Mouse (Mus musculus) limb, embryonic 11.5 days (tissue): ENCODE results near the gene Ift27. TPM values are rescaled to one million over a fixed set of nuclear protein-coding genes. Genes with fewer than 3 reads are reported as not detected.

Source experiments
- ATAC-seq: fragments of 200-750 bp; cut with Nextera tagmentation; 2 replicates; pipeline ENCODE4 v1.8.0; 2017; ENCODE audit warnings: low read depth; ENCODE audit not compliant: insufficient number of reproducible peaks, low FRiP score, low TSS enrichment
- DNase-seq: peaks from one replicate; pipeline ENCODE4 v3.0.0-alpha.2; 2015; ENCODE audit warnings: low spot score
- H3K27ac ChIP-seq: fragments of 300-500 bp; sonication (generic); replicated peaks from 2 replicates; pipeline ENCODE4 v1.5.1; 2014; ENCODE audit warnings: low read depth, mild to moderate bottlenecking, low read length
- H3K27me3 ChIP-seq: fragments of 300-500 bp; sonication (generic); 2 replicates; pipeline ENCODE4 v1.6.1; 2014; ENCODE audit warnings: mild to moderate bottlenecking, low read length, mixed read lengths; ENCODE audit not compliant: control insufficient read depth, insufficient read depth
- H3K36me3 ChIP-seq: fragments of 300-500 bp; sonication (generic); 2 replicates; pipeline ENCODE4 v1.6.1; 2014; ENCODE audit warnings: mild to moderate bottlenecking, low read length, moderate library complexity, mixed read lengths; ENCODE audit not compliant: control insufficient read depth, insufficient read depth
- H3K4me1 ChIP-seq: fragments of 300-500 bp; sonication (generic); 2 replicates; pipeline ENCODE4 v1.6.1; 2014; ENCODE audit warnings: low read length, mixed read lengths; ENCODE audit not compliant: control insufficient read depth, insufficient read depth
- H3K4me2 ChIP-seq: fragments of 300-500 bp; sonication (generic); 2 replicates; pipeline ENCODE4 v1.6.1; 2014; ENCODE audit warnings: low read depth, mild to moderate bottlenecking, moderate library complexity; ENCODE audit not compliant: severe bottlenecking
- H3K4me3 ChIP-seq: fragments of 300-500 bp; sonication (generic); 2 replicates; pipeline ENCODE4 v1.5.1; 2014; ENCODE audit warnings: low read depth, low read length
- H3K9ac ChIP-seq: fragments of 300-500 bp; sonication (generic); 2 replicates; pipeline ENCODE4 v1.6.1; 2014; ENCODE audit warnings: mild to moderate bottlenecking, low read length
- H3K9me3 ChIP-seq: fragments of 300-500 bp; sonication (generic); 2 replicates; pipeline ENCODE4 v1.6.1; 2016; ENCODE audit warnings: low read length; ENCODE audit not compliant: control insufficient read depth
- WGBS: fragments of 180-500 bp; shearing (Covaris S2); extraction: QIAGEN DNeasy Blood & Tissue Kit; methylation state at CpG from one replicate; pipeline ENCODE4 v1.1.7; 2014; 5-methylcytosine and 5-hydroxymethylcytosine counted together
- polyA plus RNA-seq: library from polyadenylated mRNA; unstranded; fragments of >200 nt; fragmentation: Nextera tagmentation; extraction: Ambion mirVana; gene quantifications from 2 replicates; pipeline ENCODE4 v1.2.1, GENCODE M21; 2014

The Ift27 gene
- polyA plus RNA-seq, 1 experiment from 2014 or later: 119 TPM

- no peak overlapping the region for H3K27ac ChIP-seq
- H3K9ac ChIP-seq: no peak overlapping the region
- no peak overlapping the region for H3K4me2 ChIP-seq
- no peaks in the 10 kb centered on the region for H3K4me1 ChIP-seq
- no peaks in the 10 kb centered on the region for H3K27me3 ChIP-seq
- H3K9me3 ChIP-seq: no peaks in the 10 kb centered on the region
- WGBS: 21% methylated on average over 6 of the region's 6 CpGs
- H3K36me3 ChIP-seq: no peaks in the 10 kb centered on the region
- ATAC-seq (no peak), DNase-seq (no peak)
- H3K4me3 ChIP-seq: no peak overlapping the region
Observed at GRCm38 (mm10) chr15:78134606-78135005, 39.3 kb downstream of the Ift27 start.

GRCm38 (mm10) chr15:78133389-78133788, 40.5 kb downstream of the Ift27 start:
- ATAC-seq: no peak
- H3K9me3 ChIP-seq: no peaks in the 10 kb centered on the region
- no peak for DNase-seq
- no peaks in the 10 kb centered on the region for H3K27me3 ChIP-seq
- no peaks in the 10 kb centered on the region for H3K36me3 ChIP-seq
- no peak overlapping the region for H3K27ac ChIP-seq
- no peaks in the 10 kb centered on the region for H3K4me1 ChIP-seq
- 60% methylated on average over 2 of the region's 2 CpGs for WGBS
- no peak overlapping the region for H3K9ac ChIP-seq
- H3K4me2 ChIP-seq: no peak overlapping the region
- no peak overlapping the region for H3K4me3 ChIP-seq

GRCm38 (mm10) chr15:78119704-78120103, 54.2 kb downstream of the Ift27 start, which contains the start of gene Cacng2:
Cacng2 (minus strand) TSS chr15:78120028.
- Histone ChIP-seq H3K27me3 (peaks cover 8% of the 10 kb centered on the region), H3K4me3 (no peak within 1 kb of the TSS), H3K27ac (no peak within 1 kb of the TSS), H3K9me3 (no peaks in the 10 kb centered on the region), H3K9ac (no peak within 1 kb of the TSS), H3K36me3 (no peaks in the 10 kb centered on the region), H3K4me1 (peaks cover 3% of the 10 kb centered on the region; the same call in 1 of the 2 replicates), H3K4me2 (peak within 1 kb of the TSS; percentile 45)
- ATAC-seq (peak; percentile 96), DNase-seq (peak; percentile 100)
- under 1% methylated on average over 42 of the region's 42 CpGs for WGBS

DNA sequence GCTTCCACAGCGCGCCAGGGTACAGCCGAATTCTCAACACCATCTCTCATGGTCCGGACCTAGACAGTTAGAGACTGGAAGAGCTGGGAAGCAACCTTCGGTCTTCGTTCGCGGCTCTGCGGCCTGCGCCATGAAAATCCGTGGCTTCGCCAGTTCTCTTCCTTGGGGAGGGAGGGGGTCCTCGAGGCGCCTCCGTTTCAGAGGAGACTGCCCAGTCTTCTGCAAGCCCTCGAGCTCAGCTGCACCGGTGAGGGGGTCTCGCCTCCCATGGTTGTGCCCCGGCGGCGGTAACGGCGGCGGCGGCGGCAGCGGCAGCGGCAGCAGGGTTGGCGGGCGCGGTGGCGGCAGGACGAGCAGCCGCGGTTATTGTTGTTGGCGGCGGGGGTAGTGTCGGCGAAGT, 54.7 kb downstream of the Ift27 start:
- H3K36me3 ChIP-seq: no peaks in the 10 kb centered on the region
- peaks cover 3% of the 10 kb centered on the region; the same call in 1 of the 2 replicates for H3K4me1 ChIP-seq
- WGBS: 5% methylated on average over 38 of the region's 39 CpGs
- ATAC-seq (no peak), DNase-seq (no peak)
- peaks cover 8% of the 10 kb centered on the region for H3K27me3 ChIP-seq
- H3K9ac ChIP-seq: no peak overlapping the region
- peak overlapping the region; percentile 45 for H3K4me2 ChIP-seq
- no peak overlapping the region for H3K27ac ChIP-seq
- no peak overlapping the region for H3K4me3 ChIP-seq
- H3K9me3 ChIP-seq: no peaks in the 10 kb centered on the region

- Histone ChIP-seq H3K4me1 (peaks cover 3% of the 10 kb centered on the region; the same call in 1 of the 2 replicates), H3K36me3 (no peaks in the 10 kb centered on the region), H3K4me2 (no peak overlapping the region), H3K9ac (no peak overlapping the region), H3K27me3 (peaks cover 8% of the 10 kb centered on the region), H3K4me3 (no peak overlapping the region), H3K27ac (no peak overlapping the region), H3K9me3 (no peaks in the 10 kb centered on the region)
- no peak for ATAC-seq
- DNase-seq: no peak
- 65% methylated on average over 17 of the region's 18 CpGs for WGBS
Observed at GRCm38 (mm10) chr15:78118275-78118995, 55.5 kb downstream of the Ift27 start.

GRCm38 (mm10) chr15:78117731-78118130, 56.2 kb downstream of the Ift27 start:
- Histone ChIP-seq H3K27me3 (peaks cover 8% of the 10 kb centered on the region), H3K36me3 (no peaks in the 10 kb centered on the region), H3K4me1 (peaks cover 3% of the 10 kb centered on the region; the same call in 1 of the 2 replicates), H3K4me2 (no peak overlapping the region), H3K27ac (no peak overlapping the region), H3K9ac (no peak overlapping the region), H3K4me3 (no peak overlapping the region), H3K9me3 (no peaks in the 10 kb centered on the region)
- ATAC-seq: no peak
- DNase-seq: no peak
- WGBS: 89% methylated on average over 16 of the region's 16 CpGs

DNA sequence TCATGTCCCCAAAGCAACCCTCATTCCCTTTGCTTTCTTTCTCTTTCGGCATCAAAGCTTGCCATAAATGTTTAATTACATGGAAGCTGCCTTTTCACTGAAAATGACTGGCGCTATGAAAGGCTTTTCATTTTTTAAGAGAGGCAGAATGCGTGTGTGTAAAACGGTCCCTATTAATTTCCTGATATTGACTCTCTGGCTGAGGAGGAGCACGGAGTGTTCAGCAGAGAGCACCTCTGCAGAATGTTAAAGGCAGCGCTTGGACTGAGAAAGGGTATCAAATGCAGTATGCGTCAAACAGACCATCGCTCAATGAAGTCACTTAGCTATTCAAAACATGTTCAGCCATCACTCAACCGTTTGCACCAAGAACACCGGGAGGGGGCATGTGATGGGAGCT, 57.0 kb downstream of the Ift27 start:
- 83% methylated on average over 10 of the region's 10 CpGs for WGBS
- no peak overlapping the region for H3K9ac ChIP-seq
- no peaks in the 10 kb centered on the region for H3K9me3 ChIP-seq
- ATAC-seq (no peak), DNase-seq (no peak)
- no peak overlapping the region for H3K27ac ChIP-seq
- H3K36me3 ChIP-seq: no peaks in the 10 kb centered on the region
- peaks cover 3% of the 10 kb centered on the region; the same call in 1 of the 2 replicates for H3K4me1 ChIP-seq
- H3K4me3 ChIP-seq: no peak overlapping the region
- no peak overlapping the region for H3K4me2 ChIP-seq
- peaks cover 8% of the 10 kb centered on the region for H3K27me3 ChIP-seq

- Histone ChIP-seq H3K9me3 (no peaks in the 10 kb centered on the region), H3K9ac (no peak overlapping the region), H3K4me3 (no peak overlapping the region), H3K4me2 (no peak overlapping the region), H3K4me1 (peaks cover 3% of the 10 kb centered on the region; the same call in 1 of the 2 replicates), H3K27me3 (peaks cover 8% of the 10 kb centered on the region), H3K27ac (no peak overlapping the region), H3K36me3 (no peaks in the 10 kb centered on the region)
- WGBS: 70% methylated on average over 10 of the region's 10 CpGs
- no peak for DNase-seq
- ATAC-seq: no peak
Observed at GRCm38 (mm10) chr15:78116244-78116643, 57.7 kb downstream of the Ift27 start.
